Mouse (Mus musculus) testis, postnatal 10 days (tissue): ENCODE measurements at regions not wholly inside any gene's neighbourhood (a gene's known extent, or its start where the extent isn't known, plus 50 kb on each side); places are given as distances from the start of the nearest gene placed in this dataset.

Experiments
- DNase-seq: peaks from one replicate; pipeline ENCODE4 v3.0.0; 2021; ENCODE audit warnings: low spot score

DNA sequence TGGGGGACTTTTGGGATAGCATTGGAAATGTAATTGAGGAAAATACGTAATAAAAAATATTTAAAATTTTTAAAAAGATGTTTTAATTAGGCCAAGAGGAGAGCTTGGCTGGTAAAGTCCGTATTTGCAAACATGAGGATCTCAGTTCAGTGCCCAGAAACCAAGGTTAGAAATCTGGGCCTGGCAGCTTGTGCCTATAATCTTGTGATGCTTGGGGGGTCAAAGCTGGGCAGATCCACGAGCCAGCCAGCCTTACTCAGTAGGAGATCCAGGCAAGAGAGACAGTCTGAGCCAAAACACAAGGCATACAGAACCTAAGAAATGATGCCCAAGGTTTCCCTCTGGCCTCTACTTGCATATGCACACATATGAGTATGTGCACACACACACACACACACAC, 54.1 kb upstream of the Cxadr start:
- no peak for DNase-seq

DNA sequence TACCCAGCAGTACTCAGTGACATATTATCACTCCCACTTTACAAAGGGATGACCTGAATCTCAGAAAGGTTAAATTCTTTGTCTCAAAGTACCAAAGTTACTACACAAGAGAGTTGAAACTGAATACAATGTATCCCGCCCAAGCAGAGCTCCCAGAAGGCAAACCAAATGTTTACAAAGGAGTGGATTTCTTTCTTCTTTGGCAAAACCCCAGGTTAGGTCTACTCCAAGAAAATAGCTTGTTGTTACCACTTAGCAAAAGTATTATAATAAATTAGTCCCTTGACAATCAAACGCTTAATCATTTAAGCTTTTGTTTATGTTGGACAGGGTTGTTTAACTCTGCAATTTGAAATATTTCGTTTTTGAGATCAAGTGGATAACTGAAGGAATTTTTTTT, 58.6 kb upstream of the Cxadr start:
- no peak for DNase-seq

DNA sequence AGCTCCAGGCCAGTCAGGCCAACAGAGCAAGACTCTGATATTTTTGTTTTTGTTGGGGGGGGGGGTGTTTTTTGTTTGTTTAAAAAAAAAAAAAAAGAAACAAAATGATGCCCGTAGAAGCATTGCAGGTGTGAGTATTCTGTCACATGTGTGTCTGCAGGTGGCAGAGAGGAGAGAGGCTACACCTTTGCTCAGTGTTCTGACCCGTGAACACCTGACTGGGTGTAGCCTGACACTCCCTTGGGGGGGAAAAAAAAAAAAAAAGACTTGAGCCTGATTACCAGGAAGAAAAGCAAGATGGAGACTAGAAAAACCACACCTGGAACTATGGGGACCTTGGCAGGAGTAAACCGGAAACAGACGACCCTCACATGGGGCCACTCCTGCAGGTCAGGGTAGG, 61.1 kb upstream of the Cxadr start:
- DNase-seq = no peak

DNA sequence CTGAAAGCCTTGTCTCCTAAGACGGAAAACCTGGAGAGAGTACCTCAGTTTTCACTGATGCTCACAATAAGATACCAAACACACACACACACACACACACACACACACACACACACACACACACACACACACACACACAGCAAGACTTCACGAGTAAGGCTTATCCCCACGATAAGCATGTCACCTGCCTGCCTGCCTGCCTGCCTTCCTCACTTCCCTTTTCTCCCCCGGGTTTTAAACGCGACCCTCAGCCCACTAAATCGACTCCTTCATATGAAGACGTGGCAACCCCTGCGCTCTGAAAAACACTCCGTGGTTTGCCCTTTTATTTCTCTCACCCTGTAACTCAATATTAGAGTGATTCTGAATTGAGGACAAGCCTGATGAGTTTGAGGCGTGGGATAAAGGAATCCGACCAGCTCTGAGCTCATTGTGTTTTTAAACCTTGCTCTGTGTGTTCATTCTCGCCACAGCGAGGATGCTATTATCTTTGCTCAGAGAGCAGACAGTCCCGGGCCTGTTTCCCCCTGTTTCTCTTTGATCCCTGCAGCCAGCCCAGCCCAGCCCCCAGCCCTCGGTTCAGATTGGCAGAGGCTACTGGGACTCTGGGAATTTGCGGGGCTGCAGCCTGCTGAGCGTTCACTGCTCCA, 63.1 kb upstream of the Cxadr start:
- peak; percentile 52 for DNase-seq

DNA sequence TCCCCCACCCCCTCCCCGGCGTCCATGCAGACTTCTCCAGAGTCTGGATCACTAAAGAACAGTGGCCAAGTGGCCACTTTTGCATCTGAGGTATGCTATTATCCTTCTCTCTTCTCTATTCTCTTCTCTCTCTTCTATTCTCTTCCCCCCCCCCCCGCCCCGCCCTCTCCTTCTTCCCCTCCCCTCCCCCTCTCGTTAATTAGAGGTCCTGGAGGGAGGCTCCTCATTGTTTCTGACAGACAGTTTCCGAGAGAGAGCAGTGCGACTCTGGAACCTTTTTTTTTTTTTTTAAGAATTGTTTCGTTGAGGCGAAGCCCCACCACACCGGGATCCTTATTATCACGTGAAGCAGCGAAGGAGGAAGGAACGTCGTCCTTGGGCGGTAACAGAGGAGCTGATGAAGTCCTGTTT, 63.6 kb upstream of the Cxadr start:
- no peak for DNase-seq

DNA sequence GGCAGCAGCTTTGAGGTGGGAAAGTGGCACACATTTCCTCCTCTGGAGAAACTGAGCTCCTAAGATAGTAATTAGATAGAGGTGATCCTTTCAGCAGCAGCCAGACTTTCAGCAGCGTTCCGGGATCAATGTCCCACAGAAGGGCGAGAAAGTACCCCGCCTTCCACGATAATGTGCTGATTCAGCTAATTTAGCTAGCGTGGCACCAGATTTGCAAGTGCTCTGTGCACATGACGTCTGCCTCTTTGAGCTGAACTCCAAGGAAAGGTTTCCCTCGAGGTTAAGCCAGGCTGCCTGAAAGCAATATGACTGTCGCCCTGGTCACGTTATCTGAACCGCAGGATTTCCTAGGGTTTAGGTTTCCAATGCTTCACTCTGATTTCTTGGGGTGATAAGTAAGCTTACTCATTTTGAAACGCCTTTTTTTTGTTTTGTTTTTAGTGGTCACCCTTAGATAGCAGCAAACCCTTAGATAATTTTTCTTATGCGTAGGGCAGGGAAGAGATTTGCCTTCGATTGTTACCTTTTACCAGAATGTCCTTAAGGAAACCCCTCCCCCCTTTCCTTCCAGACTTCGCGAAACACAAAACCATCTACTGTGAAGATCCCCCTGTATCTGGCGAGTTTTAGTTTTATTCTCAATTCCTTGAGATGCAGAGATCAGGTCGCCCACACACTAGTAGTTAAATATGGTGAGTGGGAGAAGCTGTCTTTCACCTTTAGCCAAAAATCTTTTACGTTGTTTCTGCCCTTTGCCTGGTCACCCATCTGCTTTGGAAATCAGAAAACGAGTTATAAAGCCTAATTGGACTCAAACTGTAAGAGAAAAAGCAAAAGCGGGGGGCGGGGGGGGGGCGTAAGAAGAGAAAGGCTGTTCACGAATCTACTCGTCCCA, 64.3 kb upstream of the Cxadr start:
- no peak for DNase-seq

DNA sequence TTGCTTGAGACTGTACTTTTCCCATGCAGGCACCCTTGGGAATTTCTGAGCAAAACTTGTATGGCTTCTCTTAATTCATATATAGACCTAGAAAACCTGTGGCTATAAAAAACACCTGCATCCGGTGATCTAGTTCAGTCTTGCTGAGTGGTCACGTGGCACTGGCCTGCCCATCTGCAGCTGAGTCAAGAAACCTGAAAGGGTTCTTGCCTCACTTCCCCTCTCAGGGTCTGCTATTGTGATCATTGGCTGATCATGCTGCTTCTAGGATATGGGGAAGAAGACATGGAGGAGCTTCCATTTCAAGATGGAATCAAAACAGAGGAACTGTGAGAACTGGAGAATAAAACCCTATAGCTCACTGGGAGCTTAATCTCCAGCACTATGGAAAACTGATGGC, 69.1 kb upstream of the Cxadr start:
- no peak for DNase-seq

DNA sequence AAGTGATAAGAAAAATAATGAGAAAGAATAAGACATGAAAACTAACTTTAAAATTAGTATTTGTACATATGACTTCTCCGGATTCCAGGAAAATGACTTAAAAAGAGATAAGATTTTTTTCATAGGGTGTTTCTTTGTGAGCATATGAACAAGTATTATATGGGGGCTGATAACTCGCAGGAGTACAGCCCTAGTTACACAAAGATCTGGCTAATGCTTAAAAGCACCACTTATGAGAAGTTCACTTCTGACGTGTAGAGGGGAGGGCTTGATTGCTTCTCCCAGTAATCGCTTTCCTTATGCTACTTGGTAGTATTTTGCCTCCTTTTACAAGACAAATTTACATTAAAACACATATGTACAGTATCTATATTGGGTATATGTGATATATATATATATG, 72.3 kb upstream of the Cxadr start:
- DNase-seq = no peak

DNA sequence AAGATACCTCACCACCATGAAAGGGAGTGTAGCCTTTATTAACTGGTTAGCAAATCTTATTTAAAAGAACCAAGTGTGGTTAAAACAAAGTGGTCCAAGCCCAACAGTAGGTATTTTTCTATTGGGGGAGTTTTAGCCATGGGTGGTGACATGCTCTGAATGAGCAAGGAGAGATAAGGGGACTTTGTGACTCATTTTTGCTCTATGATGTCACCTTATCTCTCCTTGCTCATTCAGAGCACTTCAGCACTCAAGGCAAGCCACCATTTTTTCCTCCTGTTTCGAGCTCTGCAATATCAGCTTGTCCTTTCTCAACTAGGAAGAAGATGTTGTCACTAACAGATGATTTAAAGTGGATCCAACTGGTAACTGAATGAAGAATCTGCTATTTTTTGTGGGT, 78.9 kb upstream of the Cxadr start:
- no peak for DNase-seq

DNA sequence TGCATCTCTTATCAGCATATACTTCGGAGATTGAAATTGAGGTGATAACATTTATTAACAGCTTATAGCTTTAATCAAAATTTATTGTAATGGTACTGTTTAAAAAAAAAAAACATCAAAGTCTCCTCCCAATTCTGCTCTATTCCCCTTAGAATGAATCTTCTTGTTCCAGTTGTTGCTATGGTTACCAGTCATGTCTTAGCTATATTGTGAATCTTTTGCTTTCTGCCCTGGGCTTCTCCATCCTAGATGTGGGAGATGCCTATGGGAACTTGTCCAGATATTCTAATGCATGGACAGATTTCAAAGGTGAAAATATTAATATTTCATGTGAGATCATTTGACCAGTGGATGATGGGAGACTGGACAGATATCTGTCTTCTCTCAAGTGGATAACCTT, 79.5 kb upstream of the Cxadr start:
- DNase-seq = no peak

DNA sequence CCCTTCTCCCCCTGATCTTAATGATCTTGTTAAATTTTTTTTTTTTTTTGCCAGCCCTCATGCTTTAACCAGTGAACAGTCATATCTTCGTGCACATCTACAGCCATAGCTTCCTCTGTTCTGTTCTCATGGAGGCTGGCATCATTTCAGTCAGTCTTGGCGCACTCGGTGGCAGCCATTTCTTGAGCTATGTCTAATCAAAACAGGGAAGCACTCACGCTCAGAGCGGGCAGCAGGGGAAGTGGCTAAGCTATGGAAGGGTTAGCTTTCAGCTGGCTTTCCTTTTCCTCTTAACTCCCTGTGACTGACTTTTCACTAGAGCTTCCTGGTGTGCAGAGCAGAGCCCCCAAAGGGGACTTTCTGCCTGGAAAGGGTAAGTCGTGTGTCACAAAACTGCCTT, 83.7 kb upstream of the Cxadr start:
- no peak for DNase-seq

DNA sequence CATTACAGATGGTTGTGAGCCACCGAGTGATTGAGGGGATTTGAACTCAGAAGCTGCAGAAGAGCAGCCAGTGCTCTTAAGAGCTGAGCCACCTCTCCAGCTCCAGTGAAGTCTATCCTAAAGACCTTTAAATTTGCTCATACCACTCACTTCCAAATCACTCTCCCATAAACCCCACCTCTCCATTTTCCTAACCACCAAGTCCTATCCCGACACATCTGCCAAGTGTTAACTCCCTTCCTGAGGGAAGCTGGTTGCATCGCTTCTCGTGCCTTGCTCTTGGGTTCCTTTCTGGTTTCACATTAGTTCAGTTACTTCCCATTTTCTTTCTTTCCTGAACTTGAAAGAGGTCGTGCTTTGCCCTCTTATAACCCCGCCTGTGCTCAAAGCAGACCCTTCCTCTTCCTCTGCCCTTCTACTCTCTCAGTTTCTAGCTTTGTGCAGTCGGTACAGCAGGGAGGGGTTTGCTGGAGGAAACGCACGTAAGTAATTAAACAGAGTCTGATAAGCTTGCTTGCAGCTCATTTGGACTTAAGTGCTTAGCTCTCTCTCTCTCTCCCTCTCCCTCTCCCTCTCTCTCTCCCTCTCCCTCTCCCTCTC, 84.4 kb upstream of the Cxadr start:
- no peak for DNase-seq

DNA sequence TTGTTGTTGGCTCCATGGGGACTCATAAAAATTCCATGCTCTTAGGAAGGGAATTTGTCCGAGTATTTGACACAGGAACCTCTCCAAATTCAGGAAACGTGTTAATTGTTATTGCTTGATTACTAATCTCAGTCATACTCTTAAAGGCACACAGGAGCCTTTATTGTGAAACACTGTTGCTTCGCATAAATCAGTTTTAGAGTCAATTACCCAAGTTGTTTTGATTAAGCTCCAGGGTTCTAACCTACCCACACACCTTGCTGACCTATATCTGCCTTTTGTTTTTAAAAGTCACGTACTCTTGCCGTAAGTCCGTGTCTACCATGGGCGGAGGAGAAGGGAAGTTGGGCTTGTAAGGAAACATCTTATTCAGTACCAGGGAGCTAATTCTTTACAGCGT, 89.6 kb upstream of the Cxadr start:
- no peak for DNase-seq

DNA sequence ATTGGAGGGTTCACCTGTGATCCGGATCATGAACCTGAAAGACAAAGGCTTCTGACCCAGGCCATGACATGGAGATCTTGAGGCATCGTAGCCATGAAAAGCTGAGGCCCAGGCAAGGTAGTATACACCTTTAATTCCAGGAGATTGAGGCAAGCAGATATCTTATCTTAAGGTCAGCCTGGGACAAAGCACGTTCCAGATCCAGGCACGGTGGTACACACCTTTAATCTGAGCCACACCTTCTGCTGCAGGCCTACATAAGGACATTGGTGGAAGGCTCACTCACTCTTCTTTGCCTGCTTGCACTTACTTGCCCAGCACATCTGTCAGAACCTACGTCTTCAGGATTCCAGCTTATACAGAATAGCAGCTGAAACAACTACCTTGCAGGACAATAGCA, 93.0 kb upstream of the Cxadr start:
- DNase-seq = no peak

DNA sequence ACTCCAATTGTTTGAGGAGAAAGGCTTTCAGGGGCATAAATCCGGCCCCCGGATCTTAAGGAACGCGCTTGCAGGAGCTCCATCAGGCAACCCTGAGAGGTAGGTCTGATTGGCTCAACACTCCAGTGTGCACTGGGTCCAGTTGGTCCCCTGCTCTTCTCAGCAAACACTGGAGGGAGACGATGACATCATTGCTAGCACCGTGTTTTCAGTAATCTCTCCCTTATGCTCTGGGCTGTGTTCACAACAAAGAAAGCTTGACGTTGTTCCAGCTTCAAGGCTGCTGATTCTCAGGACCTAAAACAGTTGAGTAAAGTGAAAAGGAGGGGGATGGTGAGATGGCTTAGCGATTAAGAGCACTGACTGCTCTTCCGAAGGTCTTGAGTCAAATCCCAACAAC, 97.0 kb upstream of the Cxadr start:
- DNase-seq = no peak

DNA sequence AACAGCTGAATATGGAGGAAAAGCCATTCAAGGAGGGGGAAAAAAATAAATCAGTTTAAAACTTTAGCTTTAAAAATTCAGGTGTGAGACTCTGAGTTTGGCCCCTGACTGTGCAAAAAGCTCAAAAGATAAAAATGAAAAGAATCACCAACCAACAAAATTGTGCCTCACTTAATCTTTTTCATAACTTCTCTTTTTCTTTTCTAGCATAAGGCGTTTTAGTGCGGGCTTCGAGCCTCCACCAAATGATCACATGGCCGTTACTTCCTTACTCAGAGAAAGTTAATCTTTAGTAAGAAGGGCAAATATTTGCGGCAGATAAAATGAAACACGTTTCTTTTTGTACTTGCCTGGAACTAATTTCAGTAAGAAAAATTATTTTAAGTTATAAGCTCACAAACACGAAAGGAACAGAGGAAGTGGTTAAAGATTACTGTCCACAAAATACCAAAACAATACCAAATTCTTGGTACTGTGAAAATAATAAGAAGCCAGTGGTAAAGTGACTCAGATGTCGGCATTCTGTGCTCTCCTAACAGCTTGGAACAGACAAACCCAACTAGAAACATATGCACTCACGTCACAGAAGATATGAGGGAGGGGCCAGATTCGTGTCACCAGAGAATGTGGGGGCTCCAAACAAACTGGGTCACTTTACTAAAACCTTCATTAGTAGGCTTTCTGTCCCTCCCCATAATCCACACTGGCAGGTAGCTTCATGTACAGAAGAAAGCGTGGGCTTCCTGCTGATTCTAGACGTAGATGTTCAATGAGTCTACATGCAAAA, 101.1 kb upstream of the Cxadr start:
- DNase-seq = no peak

DNA sequence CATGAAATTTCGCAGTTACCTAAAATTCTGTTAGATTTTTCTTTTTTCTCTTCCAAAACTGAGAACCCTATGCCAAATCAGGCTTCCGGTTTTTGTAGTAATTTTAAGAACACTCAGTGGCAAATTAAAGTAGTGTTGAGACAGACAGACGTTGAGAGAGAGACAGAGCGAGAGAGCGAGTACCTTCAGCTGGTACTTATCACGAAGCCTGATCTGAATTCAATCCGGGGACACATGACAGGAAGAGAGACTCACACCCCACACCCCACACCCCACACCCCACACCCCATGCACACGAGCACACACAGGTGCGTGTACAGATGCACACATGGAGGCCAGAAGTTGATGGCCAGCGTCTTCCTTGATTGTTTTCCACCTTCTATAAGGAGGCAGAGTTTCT, 102.0 kb upstream of the Cxadr start:
- DNase-seq = no peak

DNA sequence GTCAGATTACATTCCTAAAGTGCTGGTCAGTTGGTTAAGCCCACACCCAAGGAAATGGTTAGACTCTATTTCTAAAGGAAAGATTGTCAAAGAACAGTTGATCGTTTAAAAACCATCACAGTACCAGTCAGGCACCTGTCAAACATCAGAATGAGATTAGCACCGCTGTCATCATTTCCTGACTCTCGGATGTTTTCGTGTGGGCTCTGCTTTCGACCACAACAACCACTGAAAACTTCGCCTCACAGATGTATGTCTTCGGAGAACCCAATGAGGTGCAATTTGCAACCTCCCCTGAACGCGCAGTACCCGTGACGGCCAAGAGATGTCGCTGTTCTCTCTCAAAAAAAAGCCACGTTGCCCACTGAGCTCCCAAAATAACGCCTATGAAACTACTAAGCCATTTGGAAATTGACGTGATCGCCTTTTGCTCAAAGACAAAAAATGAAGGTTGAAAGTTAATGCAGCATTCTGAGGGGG, 102.6 kb upstream of the Cxadr start:
- peak; percentile 87 for DNase-seq

DNA sequence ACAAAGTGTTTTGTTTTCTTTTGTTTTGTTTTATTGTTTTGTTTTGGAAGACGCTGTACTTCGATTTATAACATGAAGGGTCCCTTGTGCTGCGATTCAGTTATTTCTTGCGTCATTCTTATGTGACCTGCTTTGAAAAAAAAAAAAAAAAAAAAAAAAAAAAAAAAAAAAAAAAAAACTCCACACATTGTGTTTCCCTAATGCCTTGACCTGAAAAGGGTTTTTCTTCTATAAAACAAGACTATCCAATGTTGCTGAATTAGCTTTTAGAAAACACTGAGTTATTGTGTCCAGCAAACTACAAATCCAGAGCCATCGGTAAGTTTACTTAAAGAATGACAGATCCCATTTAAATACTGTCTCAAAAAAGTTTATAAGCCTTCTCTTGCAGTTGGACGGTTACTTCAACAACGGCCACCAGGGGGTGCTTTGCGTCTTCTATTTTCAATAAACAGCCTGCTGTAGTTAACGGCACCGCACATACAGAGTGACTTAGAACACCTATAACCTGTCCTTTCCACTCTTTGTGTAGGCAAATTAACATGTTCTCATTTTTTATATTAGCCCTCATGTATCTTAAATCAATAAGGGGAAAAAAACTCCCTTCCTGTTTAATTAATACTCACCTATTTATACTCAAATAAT, 103.9 kb upstream of the Cxadr start:
- DNase-seq = peak; percentile 92

DNA sequence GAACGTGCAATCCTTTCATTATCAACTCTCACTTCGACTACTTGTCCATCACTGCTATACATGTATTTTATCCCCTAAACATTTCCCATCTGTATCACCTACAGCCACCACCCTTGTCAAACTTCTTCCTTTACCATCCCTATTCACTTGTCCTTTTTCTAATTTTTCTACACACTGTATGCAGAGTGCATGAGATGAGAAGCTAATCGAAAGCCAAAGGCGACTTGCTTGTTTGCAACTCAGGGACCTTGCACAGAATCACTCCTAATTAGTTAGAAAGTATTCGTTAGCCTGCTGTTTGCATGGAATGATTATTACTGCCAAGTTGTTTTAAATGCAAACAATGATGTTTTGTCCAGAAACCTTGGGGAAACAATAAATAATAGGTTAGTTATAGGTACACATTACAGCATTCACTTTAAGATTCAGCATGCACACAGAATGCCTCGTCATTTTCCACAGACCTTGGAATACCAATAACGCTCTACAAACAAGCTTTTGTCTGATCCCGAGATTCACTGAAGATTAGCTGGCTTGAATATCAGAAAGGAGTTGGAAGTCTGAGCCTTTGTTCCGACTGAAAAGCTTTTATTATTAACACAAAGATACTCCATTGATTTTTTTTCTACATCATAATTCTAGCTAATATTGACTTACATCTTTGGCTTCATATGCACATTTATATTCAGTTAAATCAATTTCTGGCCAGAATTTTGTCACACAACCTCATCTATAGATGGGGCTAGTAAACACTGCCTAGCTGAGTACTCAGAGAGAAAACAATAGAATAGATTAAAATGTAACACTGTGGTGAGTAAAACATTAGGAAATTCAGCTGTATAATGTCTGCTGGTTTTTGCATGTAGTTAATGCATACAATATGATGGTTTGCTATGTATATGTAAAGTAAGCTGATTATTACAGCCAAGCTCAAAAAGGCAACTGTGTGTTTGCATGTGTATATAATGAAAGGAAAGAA, 130.4 kb upstream of the Cxadr start:
- DNase-seq = no peak

DNA sequence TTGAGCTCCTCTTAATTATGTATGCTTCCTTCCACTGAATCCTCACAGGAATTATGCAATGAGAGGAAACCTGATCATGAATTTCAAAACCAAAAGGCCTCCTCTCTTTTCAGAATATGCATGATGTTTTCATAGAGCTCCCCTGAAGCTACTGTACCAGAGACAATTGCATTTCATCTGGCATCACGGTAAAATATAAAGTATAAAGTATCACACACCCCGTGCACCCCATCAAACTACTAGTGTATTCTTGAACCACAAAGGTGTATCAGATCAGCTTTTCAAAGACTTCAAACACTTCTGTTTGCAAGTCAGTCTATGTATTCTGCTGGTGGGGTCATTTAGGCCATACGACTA, 144.4 kb upstream of the Cxadr start:
- DNase-seq = no peak
